ENCODE assay signal across 8 mouse cellular contexts in the genomic region with DNA sequence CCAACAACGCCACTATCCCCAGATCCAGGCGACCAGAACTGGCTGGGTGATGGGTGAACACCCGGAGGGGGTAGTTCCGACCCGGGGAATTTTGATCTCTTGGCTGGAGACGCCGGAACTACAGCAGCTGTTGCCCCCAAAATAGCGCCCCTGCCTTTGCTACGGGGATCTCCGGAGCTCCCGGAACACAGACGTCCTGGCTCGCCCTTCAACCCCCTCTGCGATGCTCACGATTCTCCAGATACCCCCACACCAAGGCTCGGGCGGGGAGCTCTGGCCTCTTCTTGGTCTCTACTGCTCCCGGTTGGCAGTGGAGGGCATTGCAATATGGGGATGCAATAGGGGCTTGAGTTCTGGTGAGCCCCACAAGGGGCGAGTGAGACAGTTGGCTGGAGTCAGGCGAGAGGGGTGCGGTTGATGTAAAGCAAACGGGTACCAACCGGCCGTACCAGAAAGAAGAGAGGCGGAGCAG. TPM values are rescaled to one million over a fixed set of nuclear protein-coding genes. Genes with fewer than 3 reads are reported as not detected.
A peak's percentile ranks its signal among the peaks of the same experiment; 100 is the strongest.
DNase-seq lines count a peak whose midpoint lies in the region; ATAC-seq and TF ChIP-seq lines count a peak whose summit lies in the region.

No protein-coding gene starts in this region.

- peak; percentile 69 for DNase-seq in 416B (ENCODE audit: low read depth)
- peak; percentile 62 for DNase-seq in embryo, embryonic 10 days (ENCODE audit: low spot score)
- DNase-seq in heart, embryonic 10.5 days (ENCODE audit: low spot score), result peak; percentile 89
- peak; percentile 57 to 59 for DNase-seq in layer of hippocampus, postnatal 14 days (ENCODE audit: low spot score in 2 of 2)
- peak; percentile 93 for DNase-seq in midbrain, embryonic 11.5 days (ENCODE audit: low spot score, missing footprints)
- DNase-seq in adrenal gland, adult 18-20 months (ENCODE audit: low spot score in 2 of 2), result no peak

- 2% methylated on average over 25 of the region's 25 CpGs for WGBS in heart, embryonic 10.5 days
- WGBS in midbrain, embryonic 11.5 days, result 3% methylated on average over 25 of the region's 25 CpGs
- 2% methylated on average over 25 of the region's 25 CpGs for WGBS in stomach, embryonic 14.5 days

- no peaks in the 10 kb centered on the region for H3K9me3 ChIP-seq in ES-Bruce4 (replicated peaks; ENCODE audit: control insufficient read depth, insufficient read depth, low read length, poor library complexity, severe bottlenecking)
- no peaks in the 10 kb centered on the region for H3K9me3 ChIP-seq in heart, embryonic 10.5 days
- no peaks in the 10 kb centered on the region for H3K9me3 ChIP-seq in midbrain, embryonic 11.5 days (ENCODE audit: control insufficient read depth, low read length)
- no peaks in the 10 kb centered on the region for H3K9me3 ChIP-seq in stomach, embryonic 14.5 days (ENCODE audit: control insufficient read depth, low read depth, low read length)

- ATAC-seq in midbrain, embryonic 11.5 days (ENCODE audit: low FRiP score), result no peak
- ATAC-seq in stomach, embryonic 14.5 days (ENCODE audit: insufficient number of reproducible peaks, insufficient read depth, low FRiP score, low read depth), result no peak

- peak overlapping the region; percentile 95 for H3K4me2 ChIP-seq in midbrain, embryonic 11.5 days
- H3K4me2 ChIP-seq in stomach, embryonic 14.5 days (replicated peaks; ENCODE audit: low read depth, low read length), result peak overlapping the region; percentile 87

- peaks cover 9% of the 10 kb centered on the region; the same call in 1 of the 2 replicates for H3K27me3 ChIP-seq in ES-Bruce4 (ENCODE audit: control insufficient read depth, insufficient read depth, low read length, poor library complexity, severe bottlenecking)
- H3K27me3 ChIP-seq in heart, embryonic 10.5 days (ENCODE audit: insufficient read depth, poor library complexity, severe bottlenecking), result peaks cover 61% of the 10 kb centered on the region
- peaks cover 31% of the 10 kb centered on the region for H3K27me3 ChIP-seq in midbrain, embryonic 11.5 days (ENCODE audit: control insufficient read depth, insufficient read depth, low read length)
- H3K27me3 ChIP-seq in stomach, embryonic 14.5 days (ENCODE audit: control insufficient read depth, insufficient read depth, low read length), result peaks cover 16% of the 10 kb centered on the region; the same call in 1 of the 2 replicates

- H3K27ac ChIP-seq in ES-Bruce4 (ENCODE audit: insufficient read depth, low read length), result no peak overlapping the region
- peak overlapping the region; percentile 81 for H3K27ac ChIP-seq in heart, embryonic 10.5 days
- H3K27ac ChIP-seq in midbrain, embryonic 11.5 days (ENCODE audit: low read depth, low read length), result no peak overlapping the region
- no peak overlapping the region for H3K27ac ChIP-seq in stomach, embryonic 14.5 days (ENCODE audit: low read length)

- TF ChIP-seq EP300 in ES-Bruce4 (IDR thresholded peaks at IDR 0.05; ENCODE audit: insufficient read depth, low read depth, low read length), result no peak

- H3K9ac ChIP-seq in ES-Bruce4 (ENCODE audit: low read depth, poor library complexity, severe bottlenecking), result 0 out of 2 replicates have a peak overlapping the region, but pooled peaks have one; percentile 38
- peak overlapping the region; percentile 25; the same call in 1 of the 2 replicates for H3K9ac ChIP-seq in midbrain, embryonic 11.5 days (ENCODE audit: low read length)
- H3K9ac ChIP-seq in stomach, embryonic 14.5 days (replicated peaks; ENCODE audit: low read depth, low read length), result no peak overlapping the region

- no peaks in the 10 kb centered on the region for H3K4me1 ChIP-seq in ES-Bruce4 (ENCODE audit: control insufficient read depth, insufficient read depth, low read length)
- peaks cover 57% of the 10 kb centered on the region for H3K4me1 ChIP-seq in heart, embryonic 10.5 days
- H3K4me1 ChIP-seq in midbrain, embryonic 11.5 days (ENCODE audit: control insufficient read depth, insufficient read depth, low read length), result peaks cover 27% of the 10 kb centered on the region
- peaks cover 24% of the 10 kb centered on the region; the same call in 1 of the 2 replicates for H3K4me1 ChIP-seq in stomach, embryonic 14.5 days (ENCODE audit: control insufficient read depth, insufficient read depth, low read length)

- no peak for TF ChIP-seq POLR2A in ES-Bruce4 (IDR thresholded peaks at IDR 0.05; ENCODE audit: insufficient read depth, low read length)

- no peaks in the 10 kb centered on the region for H3K36me3 ChIP-seq in ES-Bruce4 (ENCODE audit: control insufficient read depth, insufficient read depth, low read length, poor library complexity, severe bottlenecking)
- no peaks in the 10 kb centered on the region for H3K36me3 ChIP-seq in heart, embryonic 10.5 days
- no peaks in the 10 kb centered on the region for H3K36me3 ChIP-seq in midbrain, embryonic 11.5 days (ENCODE audit: control insufficient read depth, insufficient read depth, low read length)
- H3K36me3 ChIP-seq in stomach, embryonic 14.5 days (ENCODE audit: control insufficient read depth, insufficient read depth, low read length), result no peaks in the 10 kb centered on the region

- TF ChIP-seq CTCF in ES-Bruce4 (IDR thresholded peaks at IDR 0.05; ENCODE audit: low read depth, low read length), result peak; percentile 30

- peak overlapping the region; percentile 26 for H3K4me3 ChIP-seq in ES-Bruce4 (ENCODE audit: low read depth, low read length)
- H3K4me3 ChIP-seq in heart, embryonic 10.5 days, result peak overlapping the region; percentile 64
- H3K4me3 ChIP-seq in midbrain, embryonic 11.5 days (ENCODE audit: low read depth, low read length), result peak overlapping the region; percentile 42
- peak overlapping the region; percentile 36 for H3K4me3 ChIP-seq in stomach, embryonic 14.5 days (ENCODE audit: low read depth, low read length)

RNA-seq across cellular contexts. Expression of a gene that starts 1.7 kb away (rescaled TPM):
- 0.31 TPM in 1 of 2 replicates, not detected in the other for polyA plus RNA-seq in ES-Bruce4 (2011; ENCODE audit: insufficient read depth, insufficient read length, low read depth, missing spikeins)
- 10.7 and 24.1 TPM in 2 replicates for polyA plus RNA-seq in heart, embryonic 10.5 days (2016; fragmentation: Nextera tagmentation; extraction: Ambion mirVana)
- 100 to 1,000 TPM in 1 of 2 experiments, 10 to 100 TPM in 1; 85.6 to 100 TPM for total RNA-seq in layer of hippocampus, postnatal 14 days (2021)
- 3.6 and 4.0 TPM in 2 replicates for polyA plus RNA-seq in midbrain, embryonic 11.5 days (2014; fragmentation: Nextera tagmentation; extraction: Ambion mirVana)
- polyA plus RNA-seq in stomach, embryonic 14.5 days (2014; fragmentation: Nextera tagmentation; extraction: Ambion mirVana), result 11.9 and 12.1 TPM in 2 replicates
- total RNA-seq in adrenal gland, adult 18-20 months (2021), result 10 to 100 TPM; 10.0 to 12.9 TPM

RNA-seq across cellular contexts. Expression of a gene that starts 5.4 kb away (rescaled TPM):
- polyA plus RNA-seq in ES-Bruce4 (2011; ENCODE audit: insufficient read depth, insufficient read length, low read depth, missing spikeins), result 6.4 and 8.7 TPM in 2 replicates
- 11.1 and 12.3 TPM in 2 replicates for polyA plus RNA-seq in heart, embryonic 10.5 days (2016; fragmentation: Nextera tagmentation; extraction: Ambion mirVana)
- total RNA-seq in layer of hippocampus, postnatal 14 days (2021), result 10 to 100 TPM; 18.0 to 19.9 TPM
- polyA plus RNA-seq in midbrain, embryonic 11.5 days (2014; fragmentation: Nextera tagmentation; extraction: Ambion mirVana), result 7.5 and 7.9 TPM in 2 replicates
- 8.1 and 8.5 TPM in 2 replicates for polyA plus RNA-seq in stomach, embryonic 14.5 days (2014; fragmentation: Nextera tagmentation; extraction: Ambion mirVana)
- total RNA-seq in adrenal gland, adult 18-20 months (2021), result 10 to 100 TPM in 1 of 2 experiments, 1 to 10 TPM in 1; 8.8 to 10.2 TPM

RNA-seq across cellular contexts. Expression of a gene that starts 18.4 kb away (rescaled TPM):
- 121 and 139 TPM in 2 replicates for polyA plus RNA-seq in ES-Bruce4 (2011; ENCODE audit: insufficient read depth, insufficient read length, low read depth, missing spikeins)
- 124 and 147 TPM in 2 replicates for polyA plus RNA-seq in heart, embryonic 10.5 days (2016; fragmentation: Nextera tagmentation; extraction: Ambion mirVana)
- total RNA-seq in layer of hippocampus, postnatal 14 days (2021), result 100 to 1,000 TPM; 189 to 217 TPM
- 151 and 154 TPM in 2 replicates for polyA plus RNA-seq in midbrain, embryonic 11.5 days (2014; fragmentation: Nextera tagmentation; extraction: Ambion mirVana)
- polyA plus RNA-seq in stomach, embryonic 14.5 days (2014; fragmentation: Nextera tagmentation; extraction: Ambion mirVana), result 111 and 120 TPM in 2 replicates
- total RNA-seq in adrenal gland, adult 18-20 months (2021), result 100 to 1,000 TPM; 169 to 174 TPM

RNA-seq across cellular contexts. Expression of a gene that starts 25.2 kb away (rescaled TPM):
- polyA plus RNA-seq in ES-Bruce4 (2011; ENCODE audit: insufficient read depth, insufficient read length, low read depth, missing spikeins), result 22.2 and 23.2 TPM in 2 replicates
- polyA plus RNA-seq in heart, embryonic 10.5 days (2016; fragmentation: Nextera tagmentation; extraction: Ambion mirVana), result 55.6 and 62.2 TPM in 2 replicates
- total RNA-seq in layer of hippocampus, postnatal 14 days (2021), result 1 to 10 TPM; 4.6 to 6.0 TPM
- polyA plus RNA-seq in midbrain, embryonic 11.5 days (2014; fragmentation: Nextera tagmentation; extraction: Ambion mirVana), result 28.0 and 34.1 TPM in 2 replicates
- 75.3 and 76.2 TPM in 2 replicates for polyA plus RNA-seq in stomach, embryonic 14.5 days (2014; fragmentation: Nextera tagmentation; extraction: Ambion mirVana)
- 10 to 100 TPM; 30.1 to 39.4 TPM for total RNA-seq in adrenal gland, adult 18-20 months (2021)

RNA-seq across cellular contexts. Expression of a gene that starts 44.4 kb away (rescaled TPM):
- 7.9 and 8.8 TPM in 2 replicates for polyA plus RNA-seq in ES-Bruce4 (2011; ENCODE audit: insufficient read depth, insufficient read length, low read depth, missing spikeins)
- 10.6 and 12.0 TPM in 2 replicates for polyA plus RNA-seq in heart, embryonic 10.5 days (2016; fragmentation: Nextera tagmentation; extraction: Ambion mirVana)
- total RNA-seq in layer of hippocampus, postnatal 14 days (2021), result 10 to 100 TPM; 29.7 to 35.5 TPM
- 5.8 TPM in 2 replicates for polyA plus RNA-seq in midbrain, embryonic 11.5 days (2014; fragmentation: Nextera tagmentation; extraction: Ambion mirVana)
- 8.0 and 10.1 TPM in 2 replicates for polyA plus RNA-seq in stomach, embryonic 14.5 days (2014; fragmentation: Nextera tagmentation; extraction: Ambion mirVana)
- 1 to 10 TPM; 8.4 to 8.6 TPM for total RNA-seq in adrenal gland, adult 18-20 months (2021)

Comparison
In these comparisons a context has a peak if more than half of its experiments do, and no peak if none do; other contexts are left out.
1. DNase-seq: peak in 416B (single experiment), embryo, embryonic 10 days (single experiment), heart, embryonic 10.5 days (single experiment), layer of hippocampus, postnatal 14 days (2 of 2) and midbrain, embryonic 11.5 days (single experiment); none in adrenal gland, adult 18-20 months (0 of 2).
2. Peak in every context shown above with its lines, with median percentiles within 50 percentile points of each other: H3K4me3 ChIP-seq.